Mouse (Mus musculus) kidney, adult 2 months (tissue): ENCODE measurements at regions not wholly inside any gene's neighbourhood (a gene's known extent, or its start where the extent isn't known, plus 50 kb on each side); places are given as distances from the start of the nearest gene placed in this dataset.

Experiments
- CTCF ChIP-seq: fragments of 200-500 bp; conservative IDR thresholded peaks from 2 replicates; pipeline ENCODE4 v1.5.1; 2011; ENCODE audit warnings: low read depth, mild to moderate bottlenecking, control low read depth, low read length, moderate library complexity, mixed read lengths; ENCODE audit not compliant: insufficient read depth, insufficient read length
- POLR2A ChIP-seq: fragments of 200-500 bp; IDR thresholded peaks from one replicate; pipeline ENCODE4 v1.6.1; 2011; ENCODE audit warnings: low read depth, low read length, control low read depth

GRCm38 (mm10) chr11:16589085-16589680 is 80.9 kb upstream of the Sec61g start:
- TF ChIP-seq POLR2A (no peak), CTCF (no peak)
